Mouse (Mus musculus) heart, postnatal 4 days (tissue): ENCODE data around the gene Slc4a2. TPM values are rescaled to one million over a fixed set of nuclear protein-coding genes. Genes with fewer than 3 reads are reported as not detected.

Source experiments
- DNase-seq: peaks from one replicate; pipeline ENCODE4 v3.0.0; 2021
- total RNA-seq, 2 experiments: library from RNA; stranded (reverse); gene quantifications; 2 replicates each; pipeline ENCODE4 v1.2.3; 2021

The Slc4a2 gene
- total RNA-seq, 2 experiments from 2014 or later: 63.2 to 65.7 TPM

DNA sequence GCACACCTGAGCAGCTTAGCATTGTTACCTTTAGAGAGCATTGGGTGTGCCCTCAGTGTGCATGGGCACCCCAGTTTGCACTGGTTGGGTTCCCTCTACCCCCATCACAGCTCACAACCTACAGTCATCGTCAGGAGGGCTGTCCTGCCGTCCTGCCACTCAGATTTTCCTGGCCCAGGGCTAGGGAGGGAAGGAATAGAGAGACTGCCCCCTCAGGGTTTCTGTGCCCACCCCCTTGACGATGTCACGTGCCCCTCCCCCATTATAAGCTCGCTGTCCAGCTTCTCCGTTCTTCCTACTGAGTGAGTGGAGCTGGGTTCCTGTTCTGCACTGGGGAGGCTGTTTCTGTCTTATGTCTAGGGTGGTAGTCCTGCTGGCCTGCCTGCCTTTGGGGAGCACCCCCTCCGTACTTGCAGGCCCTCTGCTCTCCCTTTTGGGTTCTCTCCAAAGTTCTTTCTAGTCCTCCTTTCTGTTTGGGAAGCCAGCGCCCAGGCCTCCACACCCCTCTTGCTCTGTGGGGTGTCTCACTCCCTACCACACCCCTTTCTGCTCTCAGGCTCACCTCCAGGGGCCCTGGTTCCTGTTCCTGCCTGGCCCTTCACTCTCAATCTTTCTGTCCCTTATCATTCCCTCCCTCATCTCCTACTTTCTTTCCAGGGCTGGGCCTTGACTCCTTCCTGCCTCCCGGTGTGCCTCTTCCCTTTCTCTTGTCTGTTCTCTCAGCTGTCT is 3.1 kb downstream of the Slc4a2 start:
- DNase-seq: no peak

DNA sequence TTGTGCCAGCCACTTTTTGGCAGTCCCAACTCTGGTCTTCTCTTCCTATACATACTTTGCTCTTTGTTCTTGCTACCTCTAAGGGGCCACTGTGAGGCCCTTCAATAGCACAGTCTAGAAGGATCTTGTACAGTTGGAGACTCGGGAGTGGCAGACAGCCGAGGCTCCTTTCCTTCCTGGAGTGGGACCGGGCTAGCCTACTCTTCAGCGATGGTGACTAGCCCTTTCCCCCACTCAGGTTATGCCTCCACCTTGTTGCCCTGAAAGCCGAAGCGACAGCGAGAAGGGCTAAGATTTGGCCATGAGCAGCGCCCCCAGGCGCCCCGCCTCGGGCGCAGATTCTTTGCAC is 3.6 kb downstream of the Slc4a2 start:
- DNase-seq: no peak

DNA sequence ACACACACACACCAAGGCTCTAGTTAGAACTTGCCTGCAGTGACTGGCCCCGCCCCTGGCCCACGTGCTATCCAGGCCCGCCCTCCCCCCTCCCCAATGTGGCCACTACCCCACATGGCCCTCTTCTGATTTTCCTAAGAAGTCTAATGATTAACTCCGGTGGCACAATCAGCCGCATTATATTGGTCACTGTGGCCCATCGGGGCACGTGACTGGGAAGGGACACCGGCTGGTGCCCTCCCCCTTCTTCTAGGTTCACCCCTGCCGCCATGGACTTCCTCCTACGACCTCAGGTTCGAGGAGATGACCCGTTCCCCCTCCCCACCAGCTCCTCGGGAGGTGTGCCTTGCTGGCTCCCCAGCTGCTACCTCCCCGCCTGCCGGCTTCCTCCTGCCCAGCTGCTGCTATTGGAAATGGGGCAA is 4.4 kb downstream of the Slc4a2 start:
- no peak for DNase-seq

DNA sequence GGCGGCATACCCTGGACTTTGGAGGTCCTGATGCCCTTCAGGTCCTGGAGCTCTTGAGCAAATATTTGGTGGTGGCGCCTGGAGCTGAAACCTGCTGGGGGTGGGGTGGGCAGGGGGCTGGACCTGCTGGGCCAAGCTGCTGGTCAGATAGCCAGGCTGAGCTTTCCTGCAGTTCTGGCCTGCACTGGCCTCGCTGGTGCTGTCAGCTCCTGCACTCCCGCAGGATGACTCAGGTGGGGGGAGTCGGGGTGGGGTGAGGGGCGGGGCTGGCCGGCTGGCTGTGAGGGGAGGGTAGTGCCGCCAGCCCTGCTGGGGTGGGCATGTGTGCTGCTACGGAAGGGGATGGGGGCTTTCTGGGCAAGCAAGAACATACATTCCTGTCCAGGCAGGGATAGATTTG is 5.0 kb downstream of the Slc4a2 start:
- no peak for DNase-seq

DNA sequence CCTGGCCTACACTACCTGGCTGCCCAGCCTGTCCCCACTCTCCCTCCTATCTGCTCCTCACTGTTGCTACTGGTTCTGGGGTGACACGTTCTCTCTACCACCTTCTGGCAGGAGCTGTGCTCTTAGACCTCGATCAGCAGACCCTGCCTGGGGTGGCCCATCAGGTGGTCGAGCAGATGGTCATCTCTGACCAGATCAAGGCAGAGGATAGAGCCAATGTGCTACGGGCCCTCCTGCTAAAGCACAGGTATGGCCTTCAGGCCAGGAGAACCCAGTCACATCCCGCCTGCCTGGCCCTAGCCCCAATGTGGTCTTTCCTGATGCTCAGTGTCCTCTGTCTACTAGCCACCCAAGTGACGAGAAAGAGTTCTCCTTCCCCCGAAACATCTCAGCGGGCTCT is 10.4 kb downstream of the Slc4a2 start:
- no peak for DNase-seq

DNA sequence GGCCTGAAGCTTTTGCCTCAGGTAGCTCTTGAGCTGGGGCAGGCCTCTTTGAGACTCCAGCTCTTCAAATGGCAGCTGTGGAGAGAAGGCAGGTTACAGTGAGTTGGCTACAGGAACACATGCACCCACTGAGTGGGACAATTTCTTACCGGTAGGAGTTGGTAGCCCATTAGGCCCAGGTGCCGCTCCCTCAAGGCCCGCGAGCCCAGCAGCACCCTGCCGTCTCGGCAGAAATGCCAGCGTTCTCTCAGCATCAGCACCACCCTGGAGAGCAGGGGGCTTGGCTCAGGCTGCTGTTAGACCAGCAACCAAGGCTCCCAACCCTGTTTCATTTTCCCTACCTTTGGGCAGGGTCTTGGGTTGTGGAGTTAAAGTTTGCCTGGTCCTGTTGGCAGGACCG is 17.6 kb downstream of the Slc4a2 start:
- DNase-seq: no peak

DNA sequence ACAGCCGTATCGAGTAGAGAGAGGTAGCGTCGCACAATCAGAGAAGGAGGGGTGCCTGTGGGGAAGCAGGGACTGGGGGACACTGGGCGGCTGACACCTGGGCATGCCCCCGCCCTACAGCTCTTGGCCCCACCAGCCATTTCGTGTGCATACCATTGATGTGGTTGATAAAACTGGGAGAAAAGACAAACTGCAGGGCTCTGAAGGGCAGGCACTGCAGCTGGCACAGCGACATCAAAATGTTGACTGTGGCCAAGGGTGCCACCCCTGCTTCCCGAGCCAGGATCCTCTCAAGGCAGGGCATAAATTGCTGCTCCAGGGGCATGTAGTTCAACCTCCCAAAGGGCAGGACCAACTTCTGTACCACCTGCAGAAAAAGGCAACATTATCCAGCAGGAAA is 18.4 kb downstream of the Slc4a2 start:
- no peak for DNase-seq

DNA sequence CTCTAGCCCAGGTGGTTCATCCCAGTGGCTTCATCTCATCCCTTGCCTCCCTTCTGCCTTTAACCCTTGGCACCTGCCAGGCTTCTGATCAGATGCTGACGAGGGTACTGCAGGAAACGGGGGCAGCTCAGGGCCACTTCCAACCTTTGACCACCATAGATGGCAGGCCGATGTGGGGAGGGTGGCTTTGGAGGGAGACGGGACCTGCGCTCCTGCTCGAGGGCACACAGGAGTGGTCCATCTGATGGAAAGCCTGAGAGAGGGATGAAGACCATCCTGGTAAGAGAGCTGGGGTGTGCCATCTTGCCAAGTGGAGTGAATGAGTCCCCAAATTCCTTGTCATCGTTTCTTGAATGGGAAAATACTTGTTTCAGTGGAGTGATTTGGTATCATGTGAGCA is 19.6 kb downstream of the Slc4a2 start:
- no peak for DNase-seq

DNA sequence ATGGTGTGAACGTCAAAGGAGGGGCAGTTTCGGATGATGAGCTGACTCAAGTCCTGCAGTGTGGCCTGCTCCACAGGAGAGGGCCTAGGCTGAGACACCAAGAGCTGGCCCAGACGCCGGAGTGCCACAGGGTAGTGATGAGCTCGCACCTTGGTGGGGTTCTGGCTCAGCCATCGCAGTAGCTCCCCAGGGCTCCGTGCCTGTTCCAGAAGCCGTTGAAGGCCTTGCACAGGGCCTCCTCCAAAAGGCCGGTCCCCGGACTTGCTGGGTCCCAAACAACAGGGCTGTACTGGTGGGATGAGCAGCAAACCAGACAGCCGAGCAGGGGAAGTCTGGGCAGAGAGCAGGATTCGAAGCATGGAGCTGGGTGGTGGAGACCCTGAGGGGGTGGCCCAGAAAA is 20.3 kb downstream of the Slc4a2 start:
- DNase-seq: no peak

DNA sequence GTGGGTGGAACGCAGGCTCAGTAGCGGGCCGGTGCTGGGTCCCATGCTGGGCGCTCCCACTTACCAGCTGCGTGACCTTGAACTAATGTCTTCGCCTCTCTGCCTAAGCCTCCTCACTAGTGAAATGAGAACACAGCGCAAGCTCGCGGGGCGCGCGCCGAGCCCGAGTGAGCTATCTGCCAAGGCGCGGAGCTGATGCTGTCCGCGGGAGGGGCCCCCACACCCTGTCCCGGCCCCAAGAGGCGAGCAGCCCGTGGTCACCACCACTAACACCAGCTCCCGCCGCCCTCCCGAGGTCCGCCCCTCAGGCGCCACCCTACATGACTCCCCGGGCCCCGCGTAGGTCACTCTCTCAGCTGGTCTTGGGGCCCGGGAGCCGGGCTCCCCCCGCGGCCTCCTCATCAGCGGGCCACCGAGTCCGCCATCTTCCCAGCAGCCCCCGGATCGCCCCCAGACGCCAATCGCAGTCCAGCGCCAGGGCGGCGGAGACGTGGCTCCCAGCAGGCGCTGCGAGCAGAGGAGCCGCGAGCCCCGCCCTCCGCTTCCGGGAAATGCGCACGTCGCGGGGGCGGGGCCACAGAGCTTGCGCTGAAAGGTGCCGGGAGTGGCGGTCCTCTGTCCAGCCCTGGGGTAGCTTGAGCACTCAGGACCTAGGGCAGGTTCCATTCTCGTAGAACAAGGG is 21.2 kb downstream of the Slc4a2 start, which contains the start of gene Fastk:
TSS of gene Fastk (minus strand) at position 542 of the 682 bp plus-strand sequence.
- DNase-seq: peak; percentile 96

DNA sequence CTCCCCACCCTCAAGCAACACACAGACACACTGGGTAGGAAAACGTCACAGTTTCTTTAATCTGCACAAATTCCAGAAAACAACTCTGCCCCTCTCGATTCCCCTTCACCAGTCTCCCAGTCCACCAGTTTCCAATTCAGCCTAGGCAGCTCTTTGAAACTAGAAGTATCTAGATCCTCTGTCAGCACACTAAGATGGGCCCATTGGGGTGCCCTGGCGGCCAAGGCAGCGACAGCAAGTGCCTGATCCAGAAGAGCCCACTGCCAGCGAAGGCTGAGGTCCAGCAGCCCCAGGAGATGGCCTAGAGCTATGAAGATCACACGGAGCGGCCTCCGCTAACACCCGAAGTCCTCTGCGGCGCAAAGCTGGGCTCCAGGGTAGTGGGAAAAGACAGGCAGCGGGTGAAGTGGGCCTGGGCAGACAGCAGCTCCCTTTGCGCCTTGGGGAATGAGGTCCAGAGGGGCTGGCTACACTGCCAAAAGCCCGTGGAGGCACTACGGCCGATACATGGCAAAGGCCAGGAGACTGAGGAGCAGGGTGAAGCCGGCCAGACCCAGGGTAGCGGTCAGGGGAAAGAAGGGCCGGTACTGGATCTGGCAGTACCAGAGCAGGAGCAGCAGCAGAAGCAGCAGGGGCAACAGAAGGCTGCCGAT is 21.9 kb downstream of the Slc4a2 start:
- DNase-seq: no peak

DNA sequence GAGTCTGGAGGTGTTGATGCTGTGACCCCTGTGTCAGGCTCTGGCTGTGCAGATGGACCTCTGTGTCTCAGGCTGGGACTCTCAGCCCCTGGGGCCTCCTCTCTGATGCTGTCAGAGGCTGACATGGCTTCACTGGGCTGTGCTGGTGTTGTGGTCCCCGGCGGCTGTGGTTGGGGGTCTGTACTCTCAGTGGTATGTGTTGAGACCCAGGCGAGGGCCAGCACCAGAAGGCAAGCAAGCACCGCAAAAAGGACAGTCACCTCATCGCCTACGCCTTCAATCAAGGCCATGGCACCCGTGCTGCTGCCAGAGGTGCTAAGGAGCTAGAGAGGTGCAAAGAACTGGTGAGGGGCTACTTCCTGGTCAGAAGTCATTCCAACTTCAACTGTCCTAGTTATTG is 23.0 kb downstream of the Slc4a2 start:
- no peak for DNase-seq

DNA sequence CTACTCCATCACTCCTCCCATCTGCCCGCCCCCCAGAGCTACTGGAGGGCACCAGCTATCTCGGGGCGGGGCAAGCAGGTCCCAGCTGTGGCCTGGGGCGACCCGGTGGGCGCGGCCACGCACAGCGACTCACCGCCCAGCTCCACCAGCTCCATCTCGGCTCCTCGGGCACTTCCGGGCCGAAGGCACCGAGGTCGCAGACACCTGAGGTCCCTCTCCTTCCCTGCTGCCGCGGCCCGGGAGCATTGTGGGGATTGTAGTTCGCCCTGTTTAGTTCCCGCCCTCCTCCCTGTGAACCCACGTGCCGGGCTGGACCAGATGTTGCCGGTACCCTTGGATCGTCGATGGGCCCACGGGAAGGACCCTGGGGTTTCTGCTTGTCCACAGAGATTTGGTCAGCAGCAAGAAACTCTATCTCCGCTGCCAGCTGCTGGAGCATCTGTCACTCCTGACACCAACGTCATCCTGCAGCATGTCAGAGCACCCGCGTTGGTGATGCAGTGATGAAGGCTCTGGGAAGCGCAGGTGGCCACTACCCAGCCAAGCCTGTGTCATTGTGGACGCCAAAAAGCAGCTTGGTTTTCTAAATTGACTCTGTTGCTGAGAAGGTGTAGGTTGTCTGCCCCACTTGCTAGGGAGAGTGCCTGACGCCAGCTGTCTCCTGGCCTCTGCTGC is 24.1 kb downstream of the Slc4a2 start, which contains the start of gene Tmub1:
TSS of gene Tmub1 (minus strand) at position 231 of the 675 bp plus-strand sequence.
- DNase-seq: peak; percentile 80

DNA sequence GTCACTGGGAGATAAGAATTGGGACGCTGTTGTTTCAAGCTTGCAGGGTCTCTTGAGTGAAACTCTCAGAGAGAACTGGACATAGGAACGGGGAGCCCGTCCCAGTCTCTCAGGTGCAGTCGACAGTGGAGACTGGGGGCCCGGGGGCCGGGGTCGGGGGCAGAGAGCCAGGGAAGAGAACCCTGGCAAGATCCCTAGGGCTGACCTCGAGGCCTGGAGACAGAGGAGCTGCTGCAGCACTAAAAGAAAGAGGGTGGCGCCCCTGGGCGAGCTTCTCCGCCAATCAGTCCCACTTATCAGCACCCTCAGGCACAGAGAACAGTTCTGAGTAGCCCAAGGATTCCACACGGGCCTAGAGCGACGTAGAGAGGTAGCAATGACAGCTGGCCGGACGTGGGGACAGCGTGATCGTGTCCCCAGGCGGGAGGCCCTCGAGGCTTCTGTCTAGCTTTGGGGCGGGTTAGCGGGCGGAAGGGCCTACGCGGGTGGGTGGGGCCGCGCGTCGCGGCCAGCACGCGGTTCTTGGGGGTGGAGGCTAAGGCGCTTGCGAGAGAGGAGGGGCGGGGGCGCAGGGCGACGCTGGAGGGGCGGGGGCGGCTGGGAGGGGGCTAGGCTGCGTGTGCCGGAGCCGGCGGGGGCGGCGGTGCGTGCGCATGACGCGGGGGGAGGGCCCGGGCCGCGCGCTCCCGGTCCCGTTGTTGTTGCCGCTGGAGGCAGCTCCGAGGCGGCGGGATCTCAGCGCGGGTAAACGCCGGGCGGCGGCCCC is 27.8 kb downstream of the Slc4a2 start:
- peak; percentile 88 for DNase-seq

DNA sequence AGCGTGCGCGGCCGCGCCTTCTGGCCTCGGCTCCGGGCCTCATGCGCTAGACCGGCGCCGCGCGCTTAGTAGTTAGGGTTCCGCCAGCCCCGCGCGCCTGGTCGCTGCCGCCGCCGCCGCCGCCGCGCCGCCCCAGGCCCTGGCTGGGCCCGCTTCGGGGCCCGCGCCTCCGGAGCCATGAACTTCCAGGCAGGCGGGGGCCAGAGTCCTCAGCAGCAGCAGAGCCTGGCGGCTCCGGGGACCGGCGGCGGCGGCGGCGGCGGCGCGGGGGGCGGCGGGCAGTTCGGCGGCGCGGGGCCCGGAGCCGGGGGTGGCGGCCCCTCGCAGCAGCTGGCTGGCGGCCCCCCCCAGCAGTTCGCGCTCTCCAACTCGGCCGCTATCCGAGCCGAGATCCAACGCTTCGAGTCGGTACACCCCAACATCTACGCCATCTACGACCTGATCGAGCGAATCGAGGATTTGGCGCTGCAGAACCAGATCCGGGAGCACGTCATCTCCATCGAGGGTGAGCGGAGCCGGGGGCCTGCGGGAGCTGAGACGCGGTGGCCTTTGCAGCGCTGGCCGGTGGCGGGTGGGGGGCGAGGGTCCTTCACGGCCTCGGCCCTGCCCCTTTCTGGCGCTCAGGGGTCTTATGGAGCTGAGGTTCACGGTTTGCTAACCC is 28.5 kb downstream of the Slc4a2 start, which contains the start of gene Agap3:
TSS of gene Agap3 (plus strand) at position 148 of the 661 bp plus-strand sequence.
- peak; percentile 50 for DNase-seq

DNA sequence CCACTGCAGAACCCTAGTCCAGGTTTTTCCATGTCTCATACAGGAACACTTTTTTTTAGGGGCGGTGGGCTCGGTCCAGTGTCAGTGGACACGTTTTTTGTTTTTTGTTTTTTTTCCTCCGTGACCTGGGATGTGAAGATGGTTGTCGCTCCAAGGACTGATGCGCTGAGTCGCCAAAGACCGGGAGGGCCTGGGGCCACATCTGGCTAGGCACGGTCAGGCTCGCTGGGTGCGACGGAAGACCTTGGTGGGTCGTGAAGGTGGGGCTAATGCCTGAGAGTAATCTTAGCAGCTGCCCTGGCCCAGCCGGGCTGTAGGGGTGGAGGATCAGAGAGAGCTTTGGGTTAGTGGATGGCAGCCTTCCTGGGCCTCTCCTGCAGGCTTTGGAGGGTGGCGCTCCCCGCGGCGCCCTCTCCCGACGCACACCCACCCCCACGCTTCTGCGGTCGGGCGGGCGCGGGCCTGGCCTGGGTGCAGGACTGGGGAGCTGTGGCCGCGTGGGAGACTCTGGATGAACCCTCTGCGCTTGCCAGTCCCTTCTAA is 29.1 kb downstream of the Slc4a2 start:
- DNase-seq: peak; percentile 42

DNA sequence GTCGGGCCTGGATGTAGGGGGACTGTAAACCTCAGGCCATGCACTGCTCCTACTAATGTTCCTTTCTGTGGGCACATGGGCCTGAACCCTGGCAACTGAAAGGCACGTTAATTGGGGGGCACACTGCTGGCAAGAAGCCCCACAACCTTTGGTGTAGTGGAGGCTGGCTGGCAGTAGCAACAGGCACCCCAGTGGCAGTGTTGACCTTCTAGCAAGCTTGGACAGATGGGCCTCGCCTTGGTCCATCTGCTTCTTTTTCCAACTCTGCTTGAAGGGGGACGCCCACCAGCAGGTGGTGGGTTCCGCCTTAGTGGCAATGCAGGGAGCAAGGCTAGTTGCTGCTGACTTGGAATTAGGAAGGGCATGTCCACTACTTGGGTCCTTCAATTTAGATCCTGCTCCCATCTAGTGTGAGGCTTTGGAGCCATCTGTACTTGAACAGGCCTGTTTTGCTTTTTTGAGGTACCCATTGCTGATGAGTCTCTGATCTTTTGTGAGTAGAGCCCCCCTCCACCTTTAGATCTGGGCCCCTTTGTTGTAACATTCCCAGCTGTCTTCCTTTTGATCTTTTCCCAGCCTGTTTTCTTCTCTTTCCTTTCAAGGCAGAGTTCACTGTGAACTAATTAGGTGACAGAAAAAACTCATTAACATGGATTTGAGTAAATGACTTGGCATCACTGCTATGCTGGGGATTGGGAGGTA is 29.8 kb downstream of the Slc4a2 start:
- DNase-seq: no peak

DNA sequence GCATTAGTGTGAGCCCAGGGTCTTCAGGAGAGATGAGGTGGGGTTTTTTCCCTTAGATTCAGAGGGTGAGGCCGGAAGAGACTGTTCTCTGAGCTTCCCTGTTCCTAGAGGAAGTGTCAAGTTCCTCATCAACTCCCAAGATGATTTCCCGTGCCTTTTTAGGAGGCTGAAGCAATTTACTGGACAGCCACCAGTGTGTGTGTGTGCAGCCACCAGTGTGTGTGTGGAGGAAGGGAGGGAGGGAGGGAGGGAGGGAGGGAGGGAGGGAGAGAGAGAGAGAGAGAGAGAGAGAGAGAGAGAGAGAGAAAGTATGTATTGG is 30.3 kb downstream of the Slc4a2 start:
- no peak for DNase-seq

DNA sequence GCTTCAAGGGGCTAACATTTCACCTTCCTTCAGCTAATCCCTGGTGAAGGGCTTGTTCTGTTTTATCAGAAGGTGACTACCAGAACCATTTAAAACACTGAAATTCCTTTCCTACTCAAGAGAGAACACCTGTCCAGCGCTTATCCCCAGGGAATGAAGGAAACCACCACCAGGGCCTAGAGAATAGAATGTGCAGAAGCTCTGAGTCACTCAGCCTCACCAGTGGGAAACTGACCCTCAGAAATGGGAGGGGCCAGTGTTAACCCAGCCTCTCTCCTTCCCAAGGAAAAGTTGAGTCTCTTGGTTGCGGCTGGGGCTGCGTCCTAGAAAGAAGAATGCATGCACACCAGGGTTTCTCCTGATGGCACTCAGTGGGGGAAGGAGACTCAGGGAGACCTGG is 31.4 kb downstream of the Slc4a2 start:
- no peak for DNase-seq

DNA sequence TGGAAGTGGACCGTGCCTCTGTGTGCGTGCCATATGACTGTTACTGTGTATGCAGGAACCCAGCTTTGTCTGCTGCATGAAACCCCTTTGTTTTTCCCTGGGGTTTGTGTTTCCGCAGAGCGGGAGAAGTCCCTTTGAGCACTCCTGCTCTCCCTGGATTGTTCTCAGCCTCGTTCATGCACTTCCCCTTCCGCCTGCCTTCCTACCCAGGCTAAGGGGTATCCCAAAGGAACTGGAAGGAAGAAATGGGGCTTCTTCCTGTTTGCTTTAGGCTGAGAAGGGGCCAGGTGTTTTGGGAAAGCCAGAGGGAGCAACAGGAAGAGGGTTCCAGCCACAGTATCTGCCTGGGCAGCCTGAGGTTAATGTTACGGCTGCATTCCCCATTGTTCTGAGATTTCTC is 32.0 kb downstream of the Slc4a2 start:
- no peak for DNase-seq

DNA sequence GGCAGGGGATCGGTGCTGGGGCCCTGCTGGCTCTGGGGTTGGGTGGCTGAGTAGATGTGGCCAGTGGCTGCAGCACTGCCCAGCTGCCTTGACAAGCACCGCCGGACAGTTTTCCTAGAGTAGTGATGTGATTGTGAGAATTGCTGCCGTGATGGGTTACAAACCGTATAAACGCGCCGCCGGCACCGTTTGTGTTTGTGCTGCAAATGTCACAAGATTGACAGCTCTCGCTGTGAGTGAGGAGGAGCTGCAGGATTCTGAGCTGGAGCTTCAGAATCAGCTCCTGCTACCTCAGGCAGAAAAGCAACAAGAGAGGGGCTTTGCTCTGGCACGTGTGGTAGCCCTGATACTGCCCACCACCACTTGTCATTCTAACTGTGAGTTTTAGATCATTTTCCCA is 43.1 kb downstream of the Slc4a2 start:
- no peak for DNase-seq
